Mouse (Mus musculus): ENCODE measurements around the gene Acot8. TPM values are rescaled to one million over a fixed set of nuclear protein-coding genes. Genes with fewer than 3 reads are reported as not detected.

The Acot8 gene
- polyA plus RNA-seq, 1 experiment from 2014 or later: 12.6 TPM

- H3K9ac ChIP-seq (ENCODE audit: low read length): peak overlapping the region; percentile 94
- no peaks in the 10 kb centered on the region for H3K27me3 ChIP-seq (ENCODE audit: control insufficient read depth, insufficient read depth, low read length)
- no peaks in the 10 kb centered on the region for H3K9me3 ChIP-seq (ENCODE audit: control insufficient read depth, low read length)
- H3K4me1 ChIP-seq (ENCODE audit: control insufficient read depth, insufficient read depth, low read length): peaks cover 20% of the 10 kb centered on the region
- peak overlapping the region; percentile 96 for H3K4me3 ChIP-seq (ENCODE audit: low read depth, low read length)
- ATAC-seq (ENCODE audit: low FRiP score) (no peak), DNase-seq (ENCODE audit: low spot score, missing footprints) (peak; percentile 91)
- H3K4me2 ChIP-seq: peak overlapping the region; percentile 83
- H3K36me3 ChIP-seq (ENCODE audit: control insufficient read depth, insufficient read depth, low read length): peaks cover 22% of the 10 kb centered on the region
- 6% methylated on average over 15 of the region's 15 CpGs for WGBS
- no peak overlapping the region; the same call in 1 of the 2 replicates for H3K27ac ChIP-seq (ENCODE audit: low read depth, low read length)
Measured at GRCm38 (mm10) chr2:164770279-164770678, 34.4 kb downstream of the Acot8 start.

GRCm38 (mm10) chr2:164769258-164770037 lies 35.2 kb downstream of the Acot8 start, which contains the start of gene Ube2c:
TSS of gene Ube2c (plus strand) at chr2:164769898.
- H3K4me3 ChIP-seq (ENCODE audit: low read depth, low read length): peak within 1 kb of the TSS; percentile 96
- no peaks in the 10 kb centered on the region for H3K27me3 ChIP-seq (ENCODE audit: control insufficient read depth, insufficient read depth, low read length)
- peak within 1 kb of the TSS; percentile 94 for H3K9ac ChIP-seq (ENCODE audit: low read length)
- ATAC-seq (ENCODE audit: low FRiP score) (peak; percentile 99), DNase-seq (ENCODE audit: low spot score, missing footprints) (peak; percentile 99)
- H3K36me3 ChIP-seq (ENCODE audit: control insufficient read depth, insufficient read depth, low read length): peaks cover 24% of the 10 kb centered on the region
- peaks cover 20% of the 10 kb centered on the region for H3K4me1 ChIP-seq (ENCODE audit: control insufficient read depth, insufficient read depth, low read length)
- no peaks in the 10 kb centered on the region for H3K9me3 ChIP-seq (ENCODE audit: control insufficient read depth, low read length)
- H3K4me2 ChIP-seq: peak within 1 kb of the TSS; percentile 83
- H3K27ac ChIP-seq (ENCODE audit: low read depth, low read length): peak within 1 kb of the TSS; percentile 2; the same call in 1 of the 2 replicates
- WGBS: 3% methylated on average over 53 of the region's 53 CpGs

- Histone ChIP-seq H3K4me1 (ENCODE audit: control insufficient read depth, insufficient read depth, low read length) (peaks cover 20% of the 10 kb centered on the region), H3K4me3 (ENCODE audit: low read depth, low read length) (no peak overlapping the region), H3K27me3 (ENCODE audit: control insufficient read depth, insufficient read depth, low read length) (no peaks in the 10 kb centered on the region), H3K27ac (ENCODE audit: low read depth, low read length) (no peak overlapping the region), H3K9ac (ENCODE audit: low read length) (no peak overlapping the region), H3K36me3 (ENCODE audit: control insufficient read depth, insufficient read depth, low read length) (peaks cover 24% of the 10 kb centered on the region), H3K9me3 (ENCODE audit: control insufficient read depth, low read length) (no peaks in the 10 kb centered on the region), H3K4me2 (no peak overlapping the region)
- ATAC-seq (ENCODE audit: low FRiP score): no peak
- 96% methylated on average over 15 of the region's 15 CpGs for WGBS
- no peak for DNase-seq (ENCODE audit: low spot score, missing footprints)
Measured at GRCm38 (mm10) chr2:164767812-164768540, 36.7 kb downstream of the Acot8 start.

GRCm38 (mm10) chr2:164765841-164766240 lies 38.8 kb downstream of the Acot8 start:
- Histone ChIP-seq H3K4me2 (no peak overlapping the region), H3K4me1 (ENCODE audit: control insufficient read depth, insufficient read depth, low read length) (peaks cover 7% of the 10 kb centered on the region), H3K9me3 (ENCODE audit: control insufficient read depth, low read length) (no peaks in the 10 kb centered on the region), H3K9ac (ENCODE audit: low read length) (no peak overlapping the region), H3K36me3 (ENCODE audit: control insufficient read depth, insufficient read depth, low read length) (peaks cover 20% of the 10 kb centered on the region; the same call in 1 of the 2 replicates), H3K27ac (ENCODE audit: low read depth, low read length) (no peak overlapping the region), H3K27me3 (ENCODE audit: control insufficient read depth, insufficient read depth, low read length) (no peaks in the 10 kb centered on the region), H3K4me3 (ENCODE audit: low read depth, low read length) (no peak overlapping the region)
- WGBS: 75% methylated on average over 3 of the region's 3 CpGs
- DNase-seq (ENCODE audit: low spot score, missing footprints): no peak
- no peak for ATAC-seq (ENCODE audit: low FRiP score)

- Histone ChIP-seq H3K4me3 (ENCODE audit: low read depth, low read length) (no peak overlapping the region), H3K9ac (ENCODE audit: low read length) (no peak overlapping the region), H3K27ac (ENCODE audit: low read depth, low read length) (no peak overlapping the region), H3K4me2 (no peak overlapping the region), H3K36me3 (ENCODE audit: control insufficient read depth, insufficient read depth, low read length) (peaks cover 13% of the 10 kb centered on the region; the same call in 1 of the 2 replicates), H3K4me1 (ENCODE audit: control insufficient read depth, insufficient read depth, low read length) (no peaks in the 10 kb centered on the region), H3K9me3 (ENCODE audit: control insufficient read depth, low read length) (no peaks in the 10 kb centered on the region), H3K27me3 (ENCODE audit: control insufficient read depth, insufficient read depth, low read length) (no peaks in the 10 kb centered on the region)
- 90% methylated on average over 7 of the region's 7 CpGs for WGBS
- no peak for DNase-seq (ENCODE audit: low spot score, missing footprints)
- no peak for ATAC-seq (ENCODE audit: low FRiP score)
Measured at GRCm38 (mm10) chr2:164762593-164762992, 42.1 kb downstream of the Acot8 start.

- Histone ChIP-seq H3K9ac (ENCODE audit: low read length) (no peak overlapping the region), H3K4me3 (ENCODE audit: low read depth, low read length) (no peak overlapping the region), H3K4me2 (no peak overlapping the region), H3K9me3 (ENCODE audit: control insufficient read depth, low read length) (no peaks in the 10 kb centered on the region), H3K27ac (ENCODE audit: low read depth, low read length) (no peak overlapping the region), H3K36me3 (ENCODE audit: control insufficient read depth, insufficient read depth, low read length) (peaks cover 12% of the 10 kb centered on the region; the same call in 1 of the 2 replicates), H3K4me1 (ENCODE audit: control insufficient read depth, insufficient read depth, low read length) (no peaks in the 10 kb centered on the region), H3K27me3 (ENCODE audit: control insufficient read depth, insufficient read depth, low read length) (no peaks in the 10 kb centered on the region)
- no peak for ATAC-seq (ENCODE audit: low FRiP score)
- WGBS: 95% methylated on average over 4 of the region's 4 CpGs
- DNase-seq (ENCODE audit: low spot score, missing footprints): no peak
Measured at GRCm38 (mm10) chr2:164761971-164762370, 42.7 kb downstream of the Acot8 start.

- Histone ChIP-seq H3K9me3 (ENCODE audit: control insufficient read depth, low read length) (no peaks in the 10 kb centered on the region), H3K36me3 (ENCODE audit: control insufficient read depth, insufficient read depth, low read length) (peaks cover 16% of the 10 kb centered on the region), H3K4me3 (ENCODE audit: low read depth, low read length) (no peak overlapping the region), H3K4me1 (ENCODE audit: control insufficient read depth, insufficient read depth, low read length) (no peaks in the 10 kb centered on the region), H3K27me3 (ENCODE audit: control insufficient read depth, insufficient read depth, low read length) (no peaks in the 10 kb centered on the region), H3K9ac (ENCODE audit: low read length) (no peak overlapping the region), H3K4me2 (no peak overlapping the region), H3K27ac (ENCODE audit: low read depth, low read length) (no peak overlapping the region)
- WGBS: 95% methylated on average over 2 of the region's 2 CpGs
- no peak for DNase-seq (ENCODE audit: low spot score, missing footprints)
- no peak for ATAC-seq (ENCODE audit: low FRiP score)
Measured at GRCm38 (mm10) chr2:164761502-164761901, 43.2 kb downstream of the Acot8 start.

GRCm38 (mm10) chr2:164760059-164760833 lies 44.4 kb downstream of the Acot8 start:
- DNase-seq (ENCODE audit: low spot score, missing footprints): no peak
- Histone ChIP-seq H3K27ac (ENCODE audit: low read depth, low read length) (no peak overlapping the region), H3K9ac (ENCODE audit: low read length) (no peak overlapping the region), H3K27me3 (ENCODE audit: control insufficient read depth, insufficient read depth, low read length) (no peaks in the 10 kb centered on the region), H3K9me3 (ENCODE audit: control insufficient read depth, low read length) (no peaks in the 10 kb centered on the region), H3K36me3 (ENCODE audit: control insufficient read depth, insufficient read depth, low read length) (peaks cover 23% of the 10 kb centered on the region), H3K4me2 (no peak overlapping the region), H3K4me1 (ENCODE audit: control insufficient read depth, insufficient read depth, low read length) (no peaks in the 10 kb centered on the region), H3K4me3 (ENCODE audit: low read depth, low read length) (no peak overlapping the region)
- no peak for ATAC-seq (ENCODE audit: low FRiP score)
- 91% methylated on average over 4 of the region's 4 CpGs for whole genome bisulfite sequencing

Measured in midbrain, embryonic 11.5 days (tissue).